Mouse (Mus musculus): Measurements from ENCODE around the gene Tmem119.

- no peak for TF ChIP-seq POLR2A (IDR thresholded peaks at IDR 0.05; ENCODE audit: low read depth, low read length)
- TF ChIP-seq CTCF (IDR thresholded peaks at IDR 0.05; ENCODE audit: extremely low read depth, insufficient read length, insufficient replicate concordance, low read depth, low read length): no peak
Measured at GRCm38 (mm10) chr5:113768806-113769205, 31.5 kb downstream of the Tmem119 start.
